Mouse (Mus musculus): ENCODE data around the gene Mmp19. TPM values are rescaled to one million over a fixed set of nuclear protein-coding genes. Genes with fewer than 3 reads are reported as not detected.
"Not testable (repeated sequence)": the region's sequence is repeated elsewhere in the genome, so short reads cannot be mapped to it uniquely, and the experiment has no call there.

Gene Mmp19
- polyA plus RNA-seq, 1 experiment from 2014 or later, result 0.54 TPM

DNA sequence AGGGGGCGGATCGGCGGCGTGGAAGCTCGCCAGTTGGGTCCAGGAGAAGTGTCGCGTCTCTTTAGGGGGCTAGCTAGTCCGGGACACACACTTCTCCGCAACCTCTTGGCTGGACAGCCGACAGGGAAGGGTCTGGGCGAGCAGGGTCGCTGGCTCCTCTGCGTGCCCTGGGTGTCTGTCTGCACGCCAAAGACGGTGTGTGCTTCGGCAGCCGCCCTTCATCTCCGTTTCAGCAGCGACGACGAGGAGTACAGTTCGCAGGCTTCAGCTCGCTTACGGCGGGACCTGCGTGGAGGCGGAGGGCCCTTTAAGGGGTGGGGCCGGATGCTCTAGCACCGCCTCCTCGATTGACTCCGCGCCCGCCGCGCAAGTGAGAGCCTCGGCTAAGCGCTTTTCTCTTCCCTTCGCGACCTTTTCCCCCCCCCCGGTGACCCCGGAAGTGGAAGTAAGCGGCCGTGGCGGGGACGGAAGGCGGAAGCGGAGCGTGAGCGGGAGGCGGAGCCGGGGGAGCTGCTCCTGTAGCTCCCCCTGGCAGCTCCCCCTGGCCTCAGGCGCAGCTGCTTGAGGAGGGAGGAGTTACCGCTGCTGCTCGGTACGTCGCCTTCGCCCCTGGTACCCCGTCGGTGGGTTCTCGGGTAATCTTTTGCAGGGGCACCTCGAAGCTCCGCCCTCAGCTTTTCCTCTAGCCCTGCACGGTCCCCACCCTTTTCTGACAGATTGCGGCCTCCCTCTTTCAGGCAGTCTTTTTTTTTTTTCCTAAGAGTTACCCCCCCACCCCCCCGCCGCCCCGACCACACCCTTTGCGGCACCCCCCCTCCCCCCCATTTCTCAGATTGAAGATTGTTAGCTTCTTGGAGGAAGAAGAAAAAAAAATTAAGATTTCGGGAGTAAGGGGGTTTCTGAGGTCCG lies 14.6 kb downstream of the Mmp19 start:
- H3K27me3 ChIP-seq (replicated peaks; ENCODE audit: control insufficient read depth, insufficient read depth, low read length), result no peaks in the 10 kb centered on the region
- peak; percentile 93 for ATAC-seq
- peak overlapping the region; percentile 87 for H3K4me2 ChIP-seq (ENCODE audit: low read length)
- WGBS, result under 1% methylated on average over 57 of the region's 70 CpGs
- H3K27ac ChIP-seq (ENCODE audit: low read length), result peak overlapping the region; percentile 98
- peak overlapping the region; percentile 87 for H3K4me3 ChIP-seq (replicated peaks; ENCODE audit: low read length)
- no peaks in the 10 kb centered on the region for H3K36me3 ChIP-seq (ENCODE audit: control insufficient read depth, insufficient read depth)
- H3K9me3 ChIP-seq (ENCODE audit: control insufficient read depth, low read length), result no peaks in the 10 kb centered on the region
- H3K9ac ChIP-seq (replicated peaks; ENCODE audit: low read depth, low read length), result peak overlapping the region; percentile 85
- H3K4me1 ChIP-seq (replicated peaks; ENCODE audit: control insufficient read depth, insufficient read depth, low read length), result peaks cover 53% of the 10 kb centered on the region

DNA sequence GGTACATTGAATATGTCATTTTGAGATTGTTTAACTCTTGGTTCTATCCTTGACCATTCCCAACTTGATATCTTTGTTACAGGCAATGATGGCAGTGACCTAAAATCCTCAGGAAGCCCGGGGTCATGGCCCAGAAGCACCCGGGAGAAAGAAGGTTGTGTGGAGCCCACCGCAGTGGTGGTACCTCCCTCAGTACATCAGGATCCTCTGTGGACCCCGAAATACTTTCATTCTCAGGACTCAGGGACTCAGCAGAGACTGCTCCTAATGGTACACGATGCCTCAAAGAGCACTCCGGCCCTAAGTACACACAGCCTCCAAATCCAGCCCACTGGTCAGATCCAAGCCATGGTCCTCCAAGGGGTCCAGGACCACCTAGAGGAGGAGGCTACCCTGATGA lies 15.4 kb downstream of the Mmp19 start:
- Histone ChIP-seq H3K4me2 (ENCODE audit: low read length) (peak overlapping the region; percentile 76), H3K27ac (ENCODE audit: low read length) (peak overlapping the region; percentile 98), H3K9me3 (ENCODE audit: control insufficient read depth, low read length) (no peaks in the 10 kb centered on the region), H3K9ac (replicated peaks; ENCODE audit: low read depth, low read length) (peak overlapping the region; percentile 85), H3K4me3 (replicated peaks; ENCODE audit: low read length) (peak overlapping the region; percentile 87), H3K36me3 (ENCODE audit: control insufficient read depth, insufficient read depth) (no peaks in the 10 kb centered on the region), H3K27me3 (replicated peaks; ENCODE audit: control insufficient read depth, insufficient read depth, low read length) (no peaks in the 10 kb centered on the region), H3K4me1 (replicated peaks; ENCODE audit: control insufficient read depth, insufficient read depth, low read length) (peaks cover 53% of the 10 kb centered on the region)
- no peak for ATAC-seq
- 65% methylated on average over 6 of the region's 6 CpGs for WGBS

DNA sequence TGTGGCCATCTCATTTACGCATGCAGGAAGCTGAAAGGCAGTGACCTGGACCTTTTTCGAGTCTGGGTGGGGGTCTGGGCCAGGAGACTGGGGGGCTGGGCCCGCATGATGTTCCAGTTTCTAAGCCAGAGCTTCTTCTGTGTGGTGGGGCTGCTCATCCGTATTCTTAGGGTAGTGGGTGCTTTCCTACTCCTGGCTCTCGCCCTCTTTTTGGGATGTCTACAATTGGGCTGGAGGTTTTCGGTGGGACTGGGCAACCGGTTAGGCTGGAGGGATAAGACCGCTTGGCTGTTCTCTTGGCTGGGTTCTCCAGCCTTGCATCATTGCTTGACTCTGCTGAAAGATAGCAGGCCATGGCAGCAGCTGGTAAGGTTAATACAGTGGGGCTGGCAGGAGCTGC lies 16.3 kb downstream of the Mmp19 start:
- Histone ChIP-seq H3K4me1 (replicated peaks; ENCODE audit: control insufficient read depth, insufficient read depth, low read length) (peaks cover 53% of the 10 kb centered on the region), H3K4me2 (ENCODE audit: low read length) (peak overlapping the region; percentile 76), H3K27me3 (replicated peaks; ENCODE audit: control insufficient read depth, insufficient read depth, low read length) (no peaks in the 10 kb centered on the region), H3K36me3 (ENCODE audit: control insufficient read depth, insufficient read depth) (no peaks in the 10 kb centered on the region), H3K9me3 (ENCODE audit: control insufficient read depth, low read length) (no peaks in the 10 kb centered on the region), H3K4me3 (replicated peaks; ENCODE audit: low read length) (peak overlapping the region; percentile 18), H3K27ac (ENCODE audit: low read length) (no peak overlapping the region), H3K9ac (replicated peaks; ENCODE audit: low read depth, low read length) (0 out of 2 replicates have a peak overlapping the region, but pooled peaks have one; percentile 28)
- WGBS, result 87% methylated on average over 8 of the region's 8 CpGs
- no peak for ATAC-seq

DNA sequence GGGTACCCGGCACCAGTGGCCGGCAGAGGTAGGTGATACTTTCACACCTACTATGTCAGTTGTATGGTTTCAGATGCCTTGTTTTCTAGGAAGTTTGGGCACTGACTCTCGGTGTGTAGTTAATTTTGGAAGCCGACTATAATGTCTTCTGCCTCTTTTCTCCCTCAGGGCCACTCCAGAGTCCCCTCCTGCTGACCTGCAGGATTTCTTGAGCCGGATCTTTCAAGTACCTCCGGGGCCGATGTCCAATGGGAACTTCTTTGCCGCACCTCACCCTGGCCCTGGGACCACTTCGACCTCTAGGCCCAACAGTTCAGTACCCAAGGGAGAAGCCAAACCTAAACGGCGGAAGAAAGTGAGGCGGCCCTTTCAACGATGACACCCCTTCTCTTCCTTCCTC lies 26.3 kb downstream of the Mmp19 start, which contains the start of gene Sarnp:
Gene Sarnp (plus strand): TSS at position 301 of the 400 bp plus-strand sequence.
- Histone ChIP-seq H3K4me1 (replicated peaks; ENCODE audit: control insufficient read depth, insufficient read depth, low read length) (peaks cover 5% of the 10 kb centered on the region), H3K27ac (ENCODE audit: low read length) (no peak within 1 kb of the TSS), H3K9me3 (ENCODE audit: control insufficient read depth, low read length) (no peaks in the 10 kb centered on the region), H3K27me3 (replicated peaks; ENCODE audit: control insufficient read depth, insufficient read depth, low read length) (no peaks in the 10 kb centered on the region), H3K9ac (replicated peaks; ENCODE audit: low read depth, low read length) (no peak within 1 kb of the TSS), H3K36me3 (ENCODE audit: control insufficient read depth, insufficient read depth) (peaks cover 28% of the 10 kb centered on the region), H3K4me2 (ENCODE audit: low read length) (no peak within 1 kb of the TSS), H3K4me3 (replicated peaks; ENCODE audit: low read length) (no peak within 1 kb of the TSS)
- ATAC-seq, result no peak
- WGBS, result 94% methylated on average over 13 of the region's 13 CpGs

DNA sequence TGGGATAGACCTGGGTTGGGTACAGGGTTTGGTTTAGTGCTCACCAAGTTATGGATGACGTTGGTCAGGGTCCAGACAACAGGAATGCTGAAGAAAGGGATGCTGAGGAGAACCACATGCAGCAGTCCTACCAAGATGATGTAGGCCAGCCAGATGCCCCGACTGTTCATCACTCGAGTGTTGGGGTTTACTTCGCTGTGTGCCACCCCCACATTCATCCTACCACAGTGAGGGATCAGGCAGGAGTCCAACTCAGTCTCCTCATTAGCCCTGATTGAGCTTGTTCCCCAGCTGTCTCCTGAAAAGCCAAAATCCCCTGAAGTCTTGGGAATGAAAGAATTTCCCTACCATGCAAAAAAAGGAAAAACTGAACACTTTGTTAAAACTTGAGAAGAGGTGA lies 29.5 kb downstream of the Mmp19 start:
- no peaks in the 10 kb centered on the region for H3K9me3 ChIP-seq (ENCODE audit: control insufficient read depth, low read length)
- WGBS, result 85% methylated on average over 4 of the region's 4 CpGs
- no peak overlapping the region for H3K4me2 ChIP-seq (ENCODE audit: low read length)
- no peak overlapping the region for H3K9ac ChIP-seq (replicated peaks; ENCODE audit: low read depth, low read length)
- peaks cover 16% of the 10 kb centered on the region for H3K4me1 ChIP-seq (replicated peaks; ENCODE audit: control insufficient read depth, insufficient read depth, low read length)
- H3K27ac ChIP-seq (ENCODE audit: low read length), result no peak overlapping the region
- H3K4me3 ChIP-seq (replicated peaks; ENCODE audit: low read length), result no peak overlapping the region
- peaks cover 19% of the 10 kb centered on the region for H3K36me3 ChIP-seq (ENCODE audit: control insufficient read depth, insufficient read depth)
- ATAC-seq, result no peak
- H3K27me3 ChIP-seq (replicated peaks; ENCODE audit: control insufficient read depth, insufficient read depth, low read length), result no peaks in the 10 kb centered on the region

DNA sequence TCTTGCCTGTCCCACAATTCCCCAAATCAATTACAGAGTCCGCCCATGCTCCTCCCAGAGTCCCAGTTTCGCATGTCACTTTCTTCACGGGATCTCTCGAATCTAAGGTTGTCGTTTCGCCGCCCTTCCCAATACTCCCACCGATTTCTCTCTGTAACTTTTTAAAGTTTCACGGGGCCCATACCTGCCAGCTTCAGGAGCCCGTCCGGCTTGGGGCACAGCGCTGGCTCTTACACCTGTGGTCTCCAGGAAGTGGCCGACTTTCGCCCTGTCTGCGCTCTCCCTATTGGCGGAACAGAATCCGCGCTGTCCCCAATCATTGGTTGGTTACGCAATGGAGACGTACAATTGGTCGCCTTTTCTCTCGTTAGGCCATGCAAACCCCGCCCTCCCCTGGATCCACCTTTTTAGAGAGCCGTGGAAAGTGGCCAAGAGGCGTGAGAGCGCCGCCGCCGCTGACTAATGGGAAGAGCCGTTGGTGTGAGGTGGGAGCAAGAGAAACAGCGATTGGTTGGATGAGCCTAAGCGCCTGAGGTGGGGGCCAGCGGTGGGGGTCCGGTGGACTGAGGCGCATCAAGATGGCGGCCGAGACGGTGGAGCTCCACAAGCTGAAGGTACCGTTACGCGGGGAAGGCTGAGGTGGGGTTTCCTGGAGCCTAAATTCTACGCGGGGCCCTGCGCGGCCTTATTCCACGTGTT lies 30.8 kb downstream of the Mmp19 start, which contains the start of gene Ormdl2:
Gene Ormdl2 (minus strand): TSS at position 288 of the 699 bp plus-strand sequence.
- ATAC-seq, result peak; percentile 100

DNA sequence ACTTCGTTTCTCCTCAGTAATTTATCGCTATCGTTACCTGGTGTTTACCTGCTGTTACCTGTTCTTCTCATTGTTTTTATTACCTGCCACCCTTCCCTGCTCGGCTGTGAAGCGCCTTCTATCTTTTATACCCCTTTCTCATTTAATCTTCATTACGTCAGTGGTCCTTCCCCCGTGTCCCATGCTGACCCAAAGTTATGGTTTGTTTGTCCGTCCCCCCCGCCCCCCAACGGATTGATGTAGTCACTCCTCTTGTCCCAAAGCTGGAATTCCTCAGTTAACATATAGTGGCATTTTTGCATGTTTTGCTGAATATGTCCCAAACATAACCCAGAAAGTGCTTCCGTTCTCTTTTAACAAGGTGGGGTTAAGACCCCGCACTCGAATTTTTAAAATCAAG lies 31.4 kb downstream of the Mmp19 start:
- H3K27me3 ChIP-seq (replicated peaks; ENCODE audit: control insufficient read depth, insufficient read depth, low read length), result no peaks in the 10 kb centered on the region
- H3K27ac ChIP-seq (ENCODE audit: low read length), result no peak overlapping the region
- 4% methylated on average over 13 of the region's 13 CpGs for WGBS
- peaks cover 16% of the 10 kb centered on the region for H3K4me1 ChIP-seq (replicated peaks; ENCODE audit: control insufficient read depth, insufficient read depth, low read length)
- H3K4me2 ChIP-seq (ENCODE audit: low read length), result peak overlapping the region; percentile 77
- H3K9ac ChIP-seq (replicated peaks; ENCODE audit: low read depth, low read length), result peak overlapping the region; percentile 77
- no peaks in the 10 kb centered on the region for H3K9me3 ChIP-seq (ENCODE audit: control insufficient read depth, low read length)
- H3K4me3 ChIP-seq (replicated peaks; ENCODE audit: low read length), result peak overlapping the region; percentile 75
- H3K36me3 ChIP-seq (ENCODE audit: control insufficient read depth, insufficient read depth), result peaks cover 9% of the 10 kb centered on the region
- ATAC-seq, result no peak

More for the DNA sequence above, 30.8 kb downstream of the Mmp19 start, which contains the start of gene Ormdl2:
- WGBS, result under 1% methylated on average over 46 of the region's 46 CpGs
- Histone ChIP-seq H3K4me2 (ENCODE audit: low read length) (peak within 1 kb of the TSS; percentile 77), H3K4me1 (replicated peaks; ENCODE audit: control insufficient read depth, insufficient read depth, low read length) (peaks cover 16% of the 10 kb centered on the region), H3K27me3 (replicated peaks; ENCODE audit: control insufficient read depth, insufficient read depth, low read length) (no peaks in the 10 kb centered on the region), H3K9me3 (ENCODE audit: control insufficient read depth, low read length) (no peaks in the 10 kb centered on the region), H3K4me3 (replicated peaks; ENCODE audit: low read length) (peak within 1 kb of the TSS; percentile 75), H3K36me3 (ENCODE audit: control insufficient read depth, insufficient read depth) (peaks cover 15% of the 10 kb centered on the region), H3K9ac (replicated peaks; ENCODE audit: low read depth, low read length) (peak within 1 kb of the TSS; percentile 77), H3K27ac (ENCODE audit: low read length) (no peak within 1 kb of the TSS)

DNA sequence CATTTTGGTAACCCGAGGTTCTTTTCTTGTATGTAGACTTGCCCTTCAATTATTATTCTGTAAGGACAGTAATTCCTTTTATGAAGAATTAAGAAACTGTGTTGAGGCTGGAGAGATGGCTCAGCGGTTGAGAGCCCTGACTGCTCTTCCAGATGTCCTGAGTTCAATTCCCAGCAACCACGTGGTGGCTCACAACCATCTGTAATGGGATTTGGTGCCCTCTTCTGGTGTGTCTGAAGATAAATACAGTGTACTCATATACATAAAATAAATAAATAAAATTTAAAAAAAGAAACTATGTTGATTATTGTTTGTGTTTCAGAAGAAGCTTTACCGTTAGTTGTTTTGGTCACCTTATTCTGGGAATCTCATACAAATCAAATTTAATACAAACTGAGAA lies 32.4 kb downstream of the Mmp19 start:
- not testable (repeated sequence) for H3K27me3 ChIP-seq (replicated peaks; ENCODE audit: control insufficient read depth, insufficient read depth, low read length); H3K27ac ChIP-seq (ENCODE audit: low read length)

DNA sequence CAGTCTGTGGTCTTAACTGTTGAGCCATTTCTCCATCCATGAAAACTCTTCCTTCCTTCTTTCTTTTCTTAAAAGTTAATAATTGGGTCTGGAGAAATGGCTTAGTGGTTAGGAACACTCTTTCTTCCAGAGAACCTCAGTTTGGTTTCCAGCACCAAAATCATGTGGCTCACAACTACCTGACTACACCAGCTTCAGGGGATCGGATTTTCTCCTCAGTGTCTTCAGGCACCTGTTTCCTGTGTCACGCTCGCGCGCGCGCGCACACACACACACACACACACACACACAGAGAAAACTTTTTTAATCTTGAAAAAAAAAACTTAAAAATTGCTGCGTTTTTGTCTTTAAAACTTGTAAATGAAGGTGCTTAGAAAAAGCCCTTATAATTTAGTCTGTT lies 33.1 kb downstream of the Mmp19 start:
- H3K36me3 ChIP-seq (ENCODE audit: control insufficient read depth, insufficient read depth), result 0 out of 2 replicates have a peak, but pooled peaks cover 2% of the 10 kb centered on the region
- H3K9ac ChIP-seq (replicated peaks; ENCODE audit: low read depth, low read length), result no peak overlapping the region
- no peaks in the 10 kb centered on the region for H3K27me3 ChIP-seq (replicated peaks; ENCODE audit: control insufficient read depth, insufficient read depth, low read length)
- no peak for ATAC-seq
- no peak overlapping the region for H3K4me2 ChIP-seq (ENCODE audit: low read length)
- no peak overlapping the region for H3K27ac ChIP-seq (ENCODE audit: low read length)
- WGBS, result over 99% methylated on average over 9 of the region's 9 CpGs
- H3K4me3 ChIP-seq (replicated peaks; ENCODE audit: low read length), result no peak overlapping the region
- no peaks in the 10 kb centered on the region for H3K9me3 ChIP-seq (ENCODE audit: control insufficient read depth, low read length)
- H3K4me1 ChIP-seq (replicated peaks; ENCODE audit: control insufficient read depth, insufficient read depth, low read length), result peaks cover 16% of the 10 kb centered on the region

More for the DNA sequence above, 32.4 kb downstream of the Mmp19 start:
- not testable (repeated sequence) for H3K9me3 ChIP-seq (ENCODE audit: control insufficient read depth, low read length); H3K36me3 ChIP-seq (ENCODE audit: control insufficient read depth, insufficient read depth); H3K9ac ChIP-seq (replicated peaks; ENCODE audit: low read depth, low read length); ATAC-seq; H3K4me3 ChIP-seq (replicated peaks; ENCODE audit: low read length)
- 79% methylated on average over 4 of the region's 4 CpGs for WGBS
- peaks cover 16% of the 10 kb centered on the region for H3K4me1 ChIP-seq (replicated peaks; ENCODE audit: control insufficient read depth, insufficient read depth, low read length)
- peak overlapping the region; percentile 77 for H3K4me2 ChIP-seq (ENCODE audit: low read length)

Data from forebrain, embryonic 16.5 days (tissue).